Mouse (Mus musculus): ENCODE data around the gene Naga. TPM values are rescaled to one million over a fixed set of nuclear protein-coding genes. Genes with fewer than 3 reads are reported as not detected.

Naga gene
- polyA plus RNA-seq, 1 experiment from 2014 or later: 24.9 TPM

DNA sequence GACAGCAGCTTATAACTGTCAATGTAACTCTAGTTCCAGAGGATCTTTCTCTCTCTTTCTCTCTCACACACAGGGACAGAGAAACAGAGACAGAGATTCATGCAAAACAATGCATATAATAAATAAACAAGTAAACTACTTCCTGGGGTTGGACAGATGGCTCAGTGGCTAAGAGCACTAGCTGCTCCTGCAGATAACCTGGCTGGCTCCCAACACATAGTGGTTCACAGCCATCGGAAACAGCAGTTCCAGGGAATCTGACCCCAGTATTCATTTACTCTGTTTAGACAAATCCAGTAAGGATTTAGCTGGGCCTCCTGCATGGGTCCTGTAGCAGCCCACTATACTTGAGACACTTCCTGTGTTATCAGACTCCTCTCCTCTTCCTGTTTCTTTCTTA is 19.1 kb downstream of the Naga start:
- no peaks in the 10 kb centered on the region for H3K36me3 ChIP-seq
- H3K4me3 ChIP-seq: no peak overlapping the region
- H3K4me1 ChIP-seq: no peaks in the 10 kb centered on the region
- H3K27me3 ChIP-seq: no peaks in the 10 kb centered on the region
- H3K27ac ChIP-seq (replicated peaks): no peak overlapping the region
- H3K9ac ChIP-seq (replicated peaks): no peak overlapping the region
- WGBS: 81% methylated on average over 1 of the region's 1 CpGs
- no peak for ATAC-seq (ENCODE audit: low FRiP score, low read depth)
- no peaks in the 10 kb centered on the region for H3K9me3 ChIP-seq
- H3K4me2 ChIP-seq (replicated peaks): no peak overlapping the region

DNA sequence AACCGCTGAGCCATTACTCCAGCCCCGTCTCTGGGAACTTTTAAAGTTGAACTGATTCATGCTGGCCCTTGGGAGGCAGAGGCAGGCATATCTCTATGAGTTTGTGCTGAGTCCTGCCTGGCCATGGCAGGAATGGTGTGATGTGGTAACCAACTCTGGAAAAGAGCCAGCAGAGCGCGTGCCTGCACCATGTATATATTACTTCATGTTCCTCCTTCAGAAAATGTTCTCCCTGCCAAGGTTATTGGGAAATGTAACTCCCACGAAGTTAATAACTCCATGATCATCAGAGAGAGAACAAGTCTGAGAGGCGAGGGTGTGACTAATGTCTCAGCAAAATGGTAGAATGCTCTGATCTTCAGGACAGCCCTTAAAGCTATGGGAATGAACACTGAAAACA is 20.9 kb downstream of the Naga start:
- no peak for ATAC-seq (ENCODE audit: low FRiP score, low read depth)
- Histone ChIP-seq H3K27me3 (no peaks in the 10 kb centered on the region), H3K27ac (replicated peaks) (no peak overlapping the region), H3K4me3 (no peak overlapping the region), H3K36me3 (no peaks in the 10 kb centered on the region), H3K4me1 (no peaks in the 10 kb centered on the region), H3K9ac (replicated peaks) (no peak overlapping the region), H3K9me3 (no peaks in the 10 kb centered on the region), H3K4me2 (replicated peaks) (no peak overlapping the region)
- 87% methylated on average over 6 of the region's 6 CpGs for WGBS

DNA sequence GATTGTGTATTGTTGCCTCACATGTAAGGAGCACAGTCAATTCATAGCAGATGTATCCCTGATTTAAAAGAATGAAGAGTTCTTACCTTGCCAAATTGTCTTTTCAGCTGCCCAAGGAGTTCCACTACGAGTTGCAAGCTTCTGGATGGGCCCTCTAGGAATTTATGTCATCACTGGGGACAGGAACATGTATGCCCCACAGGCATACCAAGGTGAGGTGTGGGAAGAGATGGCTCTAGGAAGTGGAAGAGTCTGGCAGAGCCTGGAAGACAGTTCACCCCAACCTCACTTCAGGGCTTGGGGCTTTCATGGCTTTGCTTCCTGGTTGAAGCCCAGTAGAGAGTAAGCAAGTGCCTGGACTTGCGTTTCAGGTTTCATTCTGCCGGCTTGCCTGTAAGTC is 30.3 kb downstream of the Naga start:
- WGBS: 79% methylated on average over 3 of the region's 3 CpGs

DNA sequence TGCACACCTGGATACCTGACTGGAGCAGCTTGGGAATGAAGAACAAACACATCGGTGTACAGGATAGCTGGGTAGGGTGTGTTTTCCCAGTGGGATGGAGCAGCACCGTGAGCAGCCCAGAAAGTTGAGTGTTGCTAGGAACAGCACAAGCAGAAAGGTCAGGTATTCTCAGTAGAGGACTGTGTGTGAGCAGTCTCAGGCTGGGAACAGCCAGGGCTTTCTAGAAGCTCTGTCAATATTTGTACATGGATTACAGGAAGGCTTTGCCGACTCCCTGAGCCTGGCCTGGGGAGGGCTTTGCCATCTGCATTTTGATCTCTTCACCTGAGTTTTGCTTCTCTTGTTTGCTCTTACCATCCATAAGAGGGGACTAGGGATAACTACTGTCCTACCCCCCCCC is 31.6 kb downstream of the Naga start:
- no peaks in the 10 kb centered on the region for H3K36me3 ChIP-seq
- 60% methylated on average over 3 of the region's 3 CpGs for WGBS

More for the DNA sequence above, 30.3 kb downstream of the Naga start:
- no peak overlapping the region for H3K9ac ChIP-seq (replicated peaks)
- no peak for ATAC-seq (ENCODE audit: low FRiP score, low read depth)
- no peaks in the 10 kb centered on the region for H3K27me3 ChIP-seq
- H3K27ac ChIP-seq (replicated peaks): no peak overlapping the region
- H3K9me3 ChIP-seq: no peaks in the 10 kb centered on the region
- H3K36me3 ChIP-seq: no peaks in the 10 kb centered on the region
- H3K4me2 ChIP-seq (replicated peaks): no peak overlapping the region
- no peaks in the 10 kb centered on the region for H3K4me1 ChIP-seq
- no peak overlapping the region for H3K4me3 ChIP-seq

DNA sequence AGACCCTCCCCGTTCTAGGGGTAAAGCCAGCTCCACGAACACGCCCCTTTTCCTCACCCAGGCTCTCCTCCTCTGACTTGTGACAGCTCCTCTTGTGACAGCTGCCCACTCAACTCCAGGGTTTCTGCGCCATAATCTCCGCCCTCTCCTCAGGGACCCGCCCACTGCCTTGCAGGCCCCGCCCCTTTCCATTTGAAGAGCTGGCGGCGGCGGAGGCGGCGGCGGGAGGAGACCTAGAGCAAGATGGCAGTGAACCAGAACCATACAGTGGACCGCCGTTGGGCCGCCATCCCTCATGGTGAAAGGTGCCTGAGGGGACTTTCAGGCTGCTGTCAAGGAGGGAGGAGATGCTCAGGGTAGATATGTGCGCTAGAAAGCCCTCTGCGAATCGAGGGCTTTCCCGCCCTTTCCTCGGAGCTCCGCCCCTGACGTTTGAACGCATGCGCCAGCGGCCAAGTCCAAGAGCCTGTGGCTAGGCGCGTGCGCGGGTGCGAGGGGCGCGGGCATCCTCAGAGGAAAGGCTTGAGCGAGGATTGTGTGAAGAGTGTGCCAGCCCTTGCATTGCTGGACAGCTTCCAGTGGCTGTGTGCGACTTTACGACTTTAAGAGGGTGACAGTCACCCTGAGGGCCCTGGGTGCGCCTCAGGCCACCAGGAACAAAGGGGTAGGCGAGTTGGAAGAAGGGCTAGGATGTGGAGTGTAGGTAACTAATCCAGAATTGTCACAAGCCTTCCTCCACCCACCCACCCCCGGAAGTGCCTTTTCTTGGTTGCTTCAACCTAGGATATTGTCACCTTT is 39.8 kb downstream of the Naga start, which contains the start of gene Wbp2nl:
Gene Wbp2nl, plus strand, starts transcription at position 191 of the 798 bp plus-strand sequence.
- ATAC-seq (ENCODE audit: low FRiP score, low read depth): no peak
- peaks cover 9% of the 10 kb centered on the region; the same call in 1 of the 2 replicates for H3K27me3 ChIP-seq
- H3K9ac ChIP-seq (replicated peaks): no peak within 1 kb of the TSS
- H3K27ac ChIP-seq (replicated peaks): no peak within 1 kb of the TSS
- no peak within 1 kb of the TSS for H3K4me2 ChIP-seq (replicated peaks)
- peaks cover 4% of the 10 kb centered on the region; the same call in 1 of the 2 replicates for H3K9me3 ChIP-seq
- H3K4me1 ChIP-seq: peaks cover 4% of the 10 kb centered on the region
- H3K4me3 ChIP-seq: no peak within 1 kb of the TSS
- H3K36me3 ChIP-seq: no peaks in the 10 kb centered on the region
- WGBS: 61% methylated on average over 39 of the region's 39 CpGs

More for the DNA sequence above, 31.6 kb downstream of the Naga start:
- Histone ChIP-seq H3K27ac (replicated peaks) (no peak overlapping the region), H3K4me3 (no peak overlapping the region), H3K4me2 (replicated peaks) (no peak overlapping the region), H3K9ac (replicated peaks) (no peak overlapping the region), H3K4me1 (no peaks in the 10 kb centered on the region), H3K9me3 (no peaks in the 10 kb centered on the region), H3K27me3 (no peaks in the 10 kb centered on the region)
- ATAC-seq (ENCODE audit: low FRiP score, low read depth): no peak

DNA sequence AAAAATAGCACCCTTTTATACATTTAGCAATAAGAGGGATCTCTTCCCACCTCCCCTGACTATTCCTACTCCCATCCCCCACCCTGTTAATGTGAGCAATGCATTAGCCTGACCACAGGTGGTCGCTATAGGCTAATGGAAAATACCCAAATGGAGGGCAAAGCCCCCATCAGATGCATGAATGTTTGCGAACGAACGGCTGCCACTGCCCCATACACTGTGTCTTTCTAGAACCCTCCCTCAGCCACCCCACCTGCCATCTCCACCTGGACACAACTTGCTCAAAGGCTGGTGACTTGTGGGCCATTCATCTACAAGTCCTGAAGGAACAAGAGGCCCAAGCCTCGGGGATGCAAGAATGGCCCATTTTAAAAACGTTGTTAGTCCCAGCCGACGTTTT is 44.7 kb downstream of the Naga start:
- peaks cover 28% of the 10 kb centered on the region for H3K36me3 ChIP-seq
- no peak for ATAC-seq (ENCODE audit: low FRiP score, low read depth)
- whole genome bisulfite sequencing: 54% methylated on average over 8 of the region's 8 CpGs
- H3K27ac ChIP-seq (replicated peaks): no peak overlapping the region
- H3K27me3 ChIP-seq: peaks cover 6% of the 10 kb centered on the region; the same call in 1 of the 2 replicates
- no peak overlapping the region for H3K4me3 ChIP-seq
- H3K4me2 ChIP-seq (replicated peaks): no peak overlapping the region
- H3K4me1 ChIP-seq: peaks cover 18% of the 10 kb centered on the region
- peaks cover 4% of the 10 kb centered on the region; the same call in 1 of the 2 replicates for H3K9me3 ChIP-seq
- H3K9ac ChIP-seq (replicated peaks): no peak overlapping the region

DNA sequence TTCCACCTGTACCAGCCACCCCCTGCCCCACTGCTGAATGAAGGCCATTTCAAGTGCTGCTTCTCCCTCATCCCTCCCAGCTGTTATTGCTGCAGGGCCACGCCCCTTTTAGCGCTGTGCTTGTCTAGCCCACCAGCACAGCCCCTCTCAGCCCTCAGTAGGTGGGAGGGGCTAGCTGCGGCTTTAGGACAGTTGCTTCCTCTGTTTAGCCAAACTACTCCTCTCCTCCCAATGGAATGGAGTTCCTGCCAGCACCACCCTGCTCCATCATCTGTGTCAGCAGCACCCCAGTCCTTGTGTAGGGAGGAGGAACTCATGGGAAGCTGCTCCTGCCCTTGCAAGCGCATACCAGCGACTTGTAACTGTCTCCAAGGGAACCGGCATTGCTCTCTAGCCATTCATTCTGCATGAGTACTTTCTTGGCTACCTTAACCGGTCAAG is 45.4 kb downstream of the Naga start:
- Histone ChIP-seq H3K36me3 (peaks cover 36% of the 10 kb centered on the region), H3K27me3 (no peaks in the 10 kb centered on the region), H3K9me3 (no peaks in the 10 kb centered on the region), H3K27ac (replicated peaks) (peak overlapping the region; percentile 60), H3K4me3 (no peak overlapping the region), H3K4me1 (peaks cover 18% of the 10 kb centered on the region), H3K4me2 (replicated peaks) (peak overlapping the region; percentile 8; the same call in 1 of the 2 replicates), H3K9ac (replicated peaks) (no peak overlapping the region)
- WGBS: 5% methylated on average over 7 of the region's 7 CpGs
- peak; percentile 87 for ATAC-seq (ENCODE audit: low FRiP score, low read depth)

DNA sequence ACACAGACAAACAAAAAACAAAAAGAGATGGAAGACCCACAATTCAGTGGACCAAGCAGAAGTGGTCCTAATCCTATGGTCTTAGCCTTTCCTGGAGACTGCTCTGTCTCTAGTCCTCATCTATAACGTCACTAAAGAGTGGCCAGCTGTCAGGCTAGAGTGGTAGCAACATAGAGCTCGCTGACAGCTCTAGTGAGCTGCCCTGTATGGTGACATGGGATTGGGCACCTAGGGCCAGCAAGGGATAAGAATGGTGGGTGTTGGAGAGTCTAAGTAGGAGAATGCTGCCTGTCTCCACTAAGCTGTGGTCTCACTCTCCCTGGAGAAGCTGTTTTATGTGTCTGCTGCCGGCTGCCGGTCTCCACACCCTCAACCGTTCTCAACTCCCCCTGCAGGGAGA is 45.9 kb downstream of the Naga start:
- Histone ChIP-seq H3K36me3 (peaks cover 40% of the 10 kb centered on the region), H3K4me1 (peaks cover 18% of the 10 kb centered on the region), H3K4me2 (replicated peaks) (peak overlapping the region; percentile 8; the same call in 1 of the 2 replicates), H3K27me3 (no peaks in the 10 kb centered on the region), H3K9me3 (no peaks in the 10 kb centered on the region), H3K27ac (replicated peaks) (peak overlapping the region; percentile 60), H3K9ac (replicated peaks) (no peak overlapping the region), H3K4me3 (no peak overlapping the region)
- WGBS: 10% methylated on average over 5 of the region's 5 CpGs
- peak; percentile 38 for ATAC-seq (ENCODE audit: low FRiP score, low read depth)

DNA sequence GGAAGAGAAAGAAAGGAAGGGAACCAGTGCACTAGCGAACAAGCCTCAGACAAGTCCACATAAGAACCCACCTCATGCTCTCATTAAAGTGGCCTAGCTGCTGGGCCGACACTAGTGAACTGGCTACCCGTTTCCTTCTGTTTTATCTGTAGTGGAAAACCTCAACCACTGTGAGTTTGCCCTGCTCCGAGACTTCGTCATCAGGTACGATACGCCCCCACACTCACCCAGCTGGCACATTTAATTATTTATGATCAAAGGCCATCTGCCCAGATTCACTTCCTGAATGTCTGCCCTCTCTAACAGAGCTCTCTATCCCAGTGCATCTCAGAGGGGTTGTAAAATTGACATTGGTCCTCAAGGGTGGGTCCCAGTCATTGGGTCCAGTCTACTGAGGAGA is 48.5 kb downstream of the Naga start:
- H3K4me1 ChIP-seq: peaks cover 18% of the 10 kb centered on the region
- no peaks in the 10 kb centered on the region for H3K9me3 ChIP-seq
- no peak overlapping the region for H3K27ac ChIP-seq (replicated peaks)
- no peak overlapping the region for H3K9ac ChIP-seq (replicated peaks)
- 95% methylated on average over 7 of the region's 7 CpGs for WGBS
- H3K27me3 ChIP-seq: no peaks in the 10 kb centered on the region
- no peak overlapping the region for H3K4me2 ChIP-seq (replicated peaks)
- no peak overlapping the region for H3K4me3 ChIP-seq
- no peak for ATAC-seq (ENCODE audit: low FRiP score, low read depth)
- H3K36me3 ChIP-seq: peaks cover 66% of the 10 kb centered on the region

DNA sequence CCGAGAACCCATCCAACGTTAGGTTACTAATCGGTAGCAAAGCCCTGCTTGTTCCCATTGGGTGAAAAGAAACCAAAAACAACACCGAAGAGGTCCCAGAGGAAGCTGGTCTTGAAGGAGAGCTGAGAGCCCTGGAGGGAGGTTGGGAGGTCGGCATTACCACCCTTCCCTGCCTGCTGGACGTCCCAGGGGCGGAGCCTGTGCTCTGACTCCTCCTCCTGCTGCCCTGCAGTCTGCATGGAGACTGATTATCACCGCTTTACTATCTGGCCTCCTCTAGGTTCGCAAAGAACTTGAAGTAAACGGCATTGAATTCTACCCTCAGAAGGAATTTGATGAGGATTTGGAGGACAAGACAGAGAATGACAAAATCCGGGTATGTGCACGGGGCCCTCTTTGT is 52.6 kb downstream of the Naga start:
- Histone ChIP-seq H3K9ac (replicated peaks) (no peak overlapping the region), H3K36me3 (peaks cover 99% of the 10 kb centered on the region), H3K4me1 (no peaks in the 10 kb centered on the region), H3K27ac (replicated peaks) (0 out of 2 replicates have a peak overlapping the region, but pooled peaks have one; percentile 3), H3K4me2 (replicated peaks) (no peak overlapping the region), H3K27me3 (no peaks in the 10 kb centered on the region), H3K4me3 (no peak overlapping the region), H3K9me3 (no peaks in the 10 kb centered on the region)
- ATAC-seq (ENCODE audit: low FRiP score, low read depth): no peak
- WGBS: 73% methylated on average over 12 of the region's 12 CpGs

DNA sequence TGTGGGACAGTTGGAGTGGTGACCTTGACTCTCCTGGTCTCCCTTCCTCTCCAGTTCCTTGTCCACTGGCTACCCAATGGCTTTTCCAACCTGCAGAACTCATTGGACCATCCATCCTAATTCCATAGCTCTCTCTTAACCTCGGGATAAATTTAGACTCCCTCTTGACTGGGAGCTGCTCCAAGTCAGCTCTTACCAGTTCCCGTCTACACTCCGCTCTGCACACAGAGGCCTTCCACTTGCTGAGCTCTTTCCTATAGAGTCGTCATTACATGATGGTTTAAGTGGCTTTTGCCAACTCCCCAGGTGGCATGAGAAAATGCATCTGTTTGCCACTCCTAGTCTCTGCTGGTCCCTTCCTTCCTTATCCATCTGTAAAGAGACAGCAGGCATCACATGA is 58.1 kb downstream of the Naga start:
- Histone ChIP-seq H3K27me3 (no peaks in the 10 kb centered on the region; the same call in 1 of the 2 replicates), H3K36me3 (peaks cover 70% of the 10 kb centered on the region), H3K9me3 (no peaks in the 10 kb centered on the region), H3K9ac (replicated peaks) (no peak overlapping the region), H3K4me2 (replicated peaks) (no peak overlapping the region), H3K4me3 (no peak overlapping the region), H3K4me1 (peaks cover 25% of the 10 kb centered on the region), H3K27ac (replicated peaks) (no peak overlapping the region)
- 78% methylated on average over 4 of the region's 4 CpGs for WGBS
- no peak for ATAC-seq (ENCODE audit: low FRiP score, low read depth)

Data from midbrain, embryonic 12.5 days (tissue).